23 mouse cellular contexts compared by ENCODE assay signal in the genomic region with DNA sequence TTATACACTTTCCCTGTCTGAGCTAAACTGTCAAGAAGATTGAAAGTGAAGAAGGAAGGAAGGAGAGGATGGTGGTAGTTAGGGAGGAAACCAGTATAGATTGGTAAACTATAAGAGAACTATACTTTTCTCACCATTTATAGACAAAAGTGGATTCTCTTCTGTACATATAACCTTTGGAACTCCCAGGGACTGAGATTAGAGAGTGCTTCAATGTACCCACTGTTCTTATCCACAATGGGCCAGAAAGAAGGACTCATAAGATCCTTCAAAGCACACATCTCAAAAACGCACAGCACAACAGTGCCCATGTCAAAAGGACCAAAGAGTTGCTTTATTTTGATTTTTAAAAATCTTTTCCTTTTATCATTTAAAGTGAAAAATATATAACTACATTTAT. TPM values are rescaled to one million over a fixed set of nuclear protein-coding genes. Genes with fewer than 3 reads are reported as not detected.
DNase-seq lines count a peak whose midpoint lies in the region; ATAC-seq and TF ChIP-seq lines count a peak whose summit lies in the region.
"Had no signal": no experiment of that assay in that cellular context is flagged by ENCODE, and none has a peak within 500 bp of the region (broad histone marks: within the 10 kb centered on the region; RNA-seq: fewer than 3 reads in every experiment).

No protein-coding gene starts in this region.

- no peaks in the 10 kb centered on the region for H3K9me3 ChIP-seq in midbrain, embryonic 11.5 days (ENCODE audit: control insufficient read depth, low read length)
- no peaks in the 10 kb centered on the region for H3K9me3 ChIP-seq in midbrain, embryonic 15.5 days
- H3K9me3 ChIP-seq in intestine, embryonic 15.5 days, result no peaks in the 10 kb centered on the region
- H3K9me3 ChIP-seq in intestine, postnatal 0 days (ENCODE audit: control insufficient read depth), result no peaks in the 10 kb centered on the region
- H3K9me3 ChIP-seq: embryonic facial prominence, embryonic 13.5 days; embryonic facial prominence, embryonic 15.5 days; forebrain, embryonic 10.5 days; forebrain, embryonic 12.5 days had no signal

- H3K36me3 ChIP-seq in midbrain, embryonic 11.5 days (ENCODE audit: control insufficient read depth, insufficient read depth, low read length), result no peaks in the 10 kb centered on the region
- no peaks in the 10 kb centered on the region for H3K36me3 ChIP-seq in midbrain, embryonic 15.5 days (replicated peaks)
- H3K36me3 ChIP-seq in intestine, embryonic 15.5 days, result peaks cover 11% of the 10 kb centered on the region; the same call in 1 of the 2 replicates
- peaks cover 23% of the 10 kb centered on the region for H3K36me3 ChIP-seq in intestine, postnatal 0 days (ENCODE audit: control insufficient read depth, insufficient read depth)
- H3K36me3 ChIP-seq: forebrain, embryonic 10.5 days; forebrain, embryonic 12.5 days had no signal

- ATAC-seq in midbrain, embryonic 11.5 days (ENCODE audit: low FRiP score), result no peak
- no peak for ATAC-seq in midbrain, embryonic 15.5 days (replicated peaks)
- ATAC-seq in intestine, embryonic 15.5 days, result peak; percentile 67
- peak; percentile 39; the same call in 1 of the 2 replicates for ATAC-seq in intestine, postnatal 0 days
- ATAC-seq: forebrain, embryonic 14.5 days had no signal

- H3K4me3 ChIP-seq in midbrain, embryonic 11.5 days (ENCODE audit: low read depth, low read length), result no peak overlapping the region
- H3K4me3 ChIP-seq in midbrain, embryonic 15.5 days, result no peak overlapping the region
- no peak overlapping the region for H3K4me3 ChIP-seq in intestine, embryonic 15.5 days (replicated peaks)
- H3K4me3 ChIP-seq in intestine, postnatal 0 days (ENCODE audit: low read depth, low read length), result no peak overlapping the region
- H3K4me3 ChIP-seq: embryonic facial prominence, embryonic 13.5 days; embryonic facial prominence, embryonic 15.5 days; erythroblast, embryonic 14.5 days; forebrain, embryonic 10.5 days; forebrain, embryonic 12.5 days had no signal

- no peaks in the 10 kb centered on the region for H3K4me1 ChIP-seq in midbrain, embryonic 11.5 days (ENCODE audit: control insufficient read depth, insufficient read depth, low read length)
- no peaks in the 10 kb centered on the region for H3K4me1 ChIP-seq in midbrain, embryonic 15.5 days
- peaks cover 4% of the 10 kb centered on the region; the same call in 1 of the 2 replicates for H3K4me1 ChIP-seq in intestine, embryonic 15.5 days (replicated peaks)
- no peaks in the 10 kb centered on the region; the same call in 1 of the 2 replicates for H3K4me1 ChIP-seq in intestine, postnatal 0 days (replicated peaks; ENCODE audit: control insufficient read depth, insufficient read depth, low read length)
- H3K4me1 ChIP-seq: forebrain, embryonic 12.5 days had no signal

- no peak overlapping the region for H3K9ac ChIP-seq in midbrain, embryonic 11.5 days (ENCODE audit: low read length)
- H3K9ac ChIP-seq in midbrain, embryonic 15.5 days, result no peak overlapping the region
- H3K9ac ChIP-seq in intestine, embryonic 15.5 days, result no peak overlapping the region
- H3K9ac ChIP-seq in intestine, postnatal 0 days (ENCODE audit: low read depth, low read length), result no peak overlapping the region
- H3K9ac ChIP-seq: embryonic facial prominence, embryonic 13.5 days; embryonic facial prominence, embryonic 15.5 days; forebrain, embryonic 12.5 days had no signal

- TF ChIP-seq CTCF in intestine, postnatal 0 days (IDR thresholded peaks at IDR 0.05; ENCODE audit: low read depth), result no peak

- H3K27ac ChIP-seq in midbrain, embryonic 11.5 days (ENCODE audit: low read depth, low read length), result no peak overlapping the region
- no peak overlapping the region for H3K27ac ChIP-seq in midbrain, embryonic 15.5 days
- H3K27ac ChIP-seq in intestine, embryonic 15.5 days, result peak overlapping the region; percentile 75
- H3K27ac ChIP-seq in intestine, postnatal 0 days (ENCODE audit: low read depth, low read length), result peak overlapping the region; percentile 91
- H3K27ac ChIP-seq: embryonic facial prominence, embryonic 13.5 days; embryonic facial prominence, embryonic 15.5 days; forebrain, embryonic 10.5 days; forebrain, embryonic 12.5 days had no signal

- no peaks in the 10 kb centered on the region for H3K27me3 ChIP-seq in midbrain, embryonic 11.5 days (ENCODE audit: control insufficient read depth, insufficient read depth, low read length)
- no peaks in the 10 kb centered on the region for H3K27me3 ChIP-seq in midbrain, embryonic 15.5 days (replicated peaks)
- H3K27me3 ChIP-seq in intestine, embryonic 15.5 days (replicated peaks), result no peaks in the 10 kb centered on the region
- H3K27me3 ChIP-seq in intestine, postnatal 0 days (replicated peaks; ENCODE audit: control insufficient read depth, insufficient read depth, low read length), result no peaks in the 10 kb centered on the region
- H3K27me3 ChIP-seq: embryonic facial prominence, embryonic 15.5 days; forebrain, embryonic 12.5 days had no signal

- WGBS in midbrain, embryonic 11.5 days, result 100% methylated on average over 1 of the region's 1 CpGs
- WGBS in midbrain, embryonic 15.5 days, result 87% methylated on average over 1 of the region's 1 CpGs
- 62% methylated on average over 1 of the region's 1 CpGs for WGBS in intestine, embryonic 15.5 days
- 46% methylated on average over 1 of the region's 1 CpGs for WGBS in intestine, postnatal 0 days

- H3K4me2 ChIP-seq in midbrain, embryonic 11.5 days, result no peak overlapping the region
- H3K4me2 ChIP-seq in midbrain, embryonic 15.5 days, result no peak overlapping the region
- H3K4me2 ChIP-seq in intestine, embryonic 15.5 days (replicated peaks), result no peak overlapping the region
- peak overlapping the region; percentile 32; the same call in 1 of the 2 replicates for H3K4me2 ChIP-seq in intestine, postnatal 0 days (replicated peaks; ENCODE audit: low read depth)
- H3K4me2 ChIP-seq: embryonic facial prominence, embryonic 13.5 days; embryonic facial prominence, embryonic 15.5 days; forebrain, embryonic 12.5 days had no signal

- peak; percentile 51 for DNase-seq in midbrain, embryonic 11.5 days (ENCODE audit: low spot score, missing footprints)
- no peak for DNase-seq in lung, postnatal 14 days
- DNase-seq in retina, embryonic 14.5 days (ENCODE audit: low spot score), result no peak
- no peak for DNase-seq in left cerebral cortex, adult 18-20 months (ENCODE audit: low spot score in 2 of 2)
- DNase-seq: adrenal gland, adult 2 months; adrenal gland, postnatal 10 days; adrenal gland, postnatal 25 days; cerebellum, adult 11 months; cerebellum, adult 18-20 months; cerebellum, adult 8-10 months; cerebellum, adult 9-11 months; cerebellum, postnatal 14 days; cerebellum, postnatal 36 days; embryo, embryonic 11 days had no signal

RNA-seq across cellular contexts. Expression of a gene that starts 51.0 kb away (rescaled TPM):
- polyA plus RNA-seq in midbrain, embryonic 11.5 days (2014; fragmentation: Nextera tagmentation; extraction: Ambion mirVana), result 2.4 and 2.8 TPM in 2 replicates
- polyA plus RNA-seq in midbrain, embryonic 15.5 days (2015; fragmentation: Nextera tagmentation; extraction: Ambion mirVana), result 0.32 and 0.37 TPM in 2 replicates
- 1.4 and 1.6 TPM in 2 replicates for polyA plus RNA-seq in intestine, embryonic 15.5 days (2015; fragmentation: Nextera tagmentation; extraction: Ambion mirVana)
- polyA plus RNA-seq in intestine, postnatal 0 days (2015; fragmentation: Nextera tagmentation; extraction: Ambion mirVana), result 0.17 and 0.25 TPM in 2 replicates
- 1 to 10 TPM; 1.4 to 1.5 TPM for total RNA-seq in left cerebral cortex, adult 18-20 months (2021)

Comparison
In these comparisons a context has a peak if more than half of its experiments do, and no peak if none do; other contexts are left out.
1. ATAC-seq: peak in intestine, embryonic 15.5 days (single experiment) and intestine, postnatal 0 days (single experiment); none in midbrain, embryonic 11.5 days (single experiment) and midbrain, embryonic 15.5 days (single experiment).
2. H3K27ac ChIP-seq: peak in intestine, embryonic 15.5 days (single experiment) and intestine, postnatal 0 days (single experiment); none in midbrain, embryonic 11.5 days (single experiment) and midbrain, embryonic 15.5 days (single experiment).